Mouse (Mus musculus) liver, adult 2 months (tissue): ENCODE measurements at regions not wholly inside any gene's neighbourhood (a gene's known extent, or its start where the extent isn't known, plus 50 kb on each side); places are given as distances from the start of the nearest gene placed in this dataset.

Experiments
- CTCF ChIP-seq: fragments of 200-500 bp; IDR thresholded peaks from 2 replicates; pipeline ENCODE4 v1.5.1; 2011; ENCODE audit warnings: low read depth, low read length, control low read depth
- POLR2A ChIP-seq: fragments of 200-500 bp; IDR thresholded peaks from 2 replicates; pipeline ENCODE4 v1.6.1; 2011; ENCODE audit warnings: low read length, control low read depth; ENCODE audit not compliant: insufficient read depth; ENCODE audit errors: extremely low read depth

GRCm38 (mm10) chr8:95988616-95989380 is 100.5 kb upstream of the Got2 start:
- TF ChIP-seq CTCF (no peak), POLR2A (no peak)
